Mouse (Mus musculus): ENCODE measurements around the gene Zfp143.
A peak's percentile ranks its signal among the peaks of the same experiment; 100 is the strongest.
"Not testable (repeated sequence)": the region's sequence is repeated elsewhere in the genome, so short reads cannot be mapped to it uniquely, and the experiment has no call there.

Zfp143 gene

DNA sequence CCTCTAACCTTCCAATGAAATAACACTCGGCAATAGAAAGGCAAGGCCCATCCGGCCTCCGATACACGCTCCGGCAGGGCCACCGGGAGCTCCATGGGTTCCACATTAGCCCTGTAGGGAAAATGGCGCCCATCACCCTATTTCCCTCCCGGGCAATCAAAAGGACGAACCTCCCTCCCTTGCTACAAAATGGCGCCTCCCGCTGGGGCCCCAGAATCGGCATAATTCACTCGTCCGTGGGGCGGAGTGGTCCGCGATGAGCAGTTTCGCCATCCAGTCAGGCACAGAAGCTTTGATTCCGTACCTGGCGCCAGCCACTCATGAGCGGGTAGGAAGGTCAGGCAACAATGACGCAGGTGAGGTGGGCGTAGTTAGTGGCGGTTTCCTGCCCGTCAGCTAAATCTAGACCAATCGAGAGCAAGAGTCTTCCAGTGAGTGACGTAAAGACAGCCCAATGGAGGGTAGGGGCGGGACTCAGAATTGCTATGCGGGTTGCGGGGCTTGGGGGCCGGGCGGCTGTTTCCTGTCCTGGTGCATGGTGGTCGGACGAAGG lies at the start of gene Zfp143:
TSS of gene Zfp143 (plus strand) at position 19 of the 553 bp plus-strand sequence.
- peak; percentile 99 to 100 for DNase-seq

DNA sequence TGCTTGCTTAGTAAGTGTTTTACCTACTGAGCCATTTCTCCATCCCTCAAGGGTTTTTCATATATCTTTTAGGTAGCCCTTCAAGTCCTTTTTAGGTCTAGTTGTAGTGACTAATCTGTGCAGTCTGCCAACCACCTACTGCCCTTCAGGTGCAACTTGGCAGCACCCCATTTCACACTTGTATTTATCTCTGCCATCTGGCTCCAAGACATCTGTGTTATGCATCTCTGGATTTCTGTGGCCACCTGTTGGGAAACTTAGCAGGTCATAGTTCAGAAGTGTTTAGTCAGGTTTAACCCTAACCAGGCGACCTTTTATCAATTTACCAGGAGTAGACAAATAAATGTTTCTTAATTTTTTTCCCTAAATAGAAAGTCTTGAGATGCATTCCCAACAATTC lies 49.6 kb upstream of the Zfp143 start:
- DNase-seq: no peak

DNA sequence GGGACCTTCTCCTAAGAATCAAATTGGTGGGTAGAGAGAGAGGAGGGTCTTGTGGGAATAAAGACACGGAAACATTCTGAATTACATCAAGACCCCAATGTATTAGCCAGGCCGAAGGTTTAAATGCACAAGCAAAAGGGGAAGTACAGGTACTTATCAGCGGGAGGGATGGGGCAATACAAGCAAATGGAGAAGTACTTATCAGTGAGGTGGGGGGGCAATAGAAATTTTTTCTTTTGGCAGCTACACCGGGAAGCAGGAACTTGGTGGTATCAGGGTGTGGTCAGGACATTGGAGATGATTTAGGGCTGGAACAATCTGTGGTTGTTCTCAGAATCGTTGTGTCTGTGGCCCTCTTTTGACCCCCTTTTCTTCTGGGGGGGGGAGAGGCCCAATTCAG lies 46.7 kb upstream of the Zfp143 start:
- no peak for DNase-seq

DNA sequence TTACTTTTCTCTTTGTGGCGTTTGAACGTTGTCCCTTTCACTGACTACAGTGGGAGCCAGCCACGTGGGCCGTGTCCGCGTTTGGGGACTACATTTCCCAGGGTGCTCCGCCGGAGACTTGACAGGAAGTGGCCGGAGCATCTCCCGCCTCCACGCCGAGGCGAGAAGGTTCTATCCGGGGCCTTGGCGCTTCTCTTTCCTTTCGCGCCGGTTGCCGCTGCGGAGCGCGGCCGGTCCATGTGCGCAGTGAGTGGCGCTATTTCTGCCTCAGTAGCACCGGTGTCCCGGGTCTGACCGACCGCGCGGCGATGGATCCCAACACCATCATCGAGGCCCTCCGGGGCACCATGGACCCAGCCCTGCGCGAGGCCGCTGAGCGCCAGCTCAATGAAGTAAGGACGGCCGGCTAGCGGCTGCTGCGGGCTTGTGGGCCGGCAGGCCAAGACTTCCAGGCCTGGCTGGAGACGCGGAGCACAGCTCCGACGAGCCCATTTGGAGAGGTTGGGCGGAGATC lies 42.8 kb upstream of the Zfp143 start, which contains the start of gene Ipo7:
TSS of gene Ipo7 (plus strand) at position 158 of the 514 bp plus-strand sequence.
- DNase-seq: peak; percentile 88 to 89

DNA sequence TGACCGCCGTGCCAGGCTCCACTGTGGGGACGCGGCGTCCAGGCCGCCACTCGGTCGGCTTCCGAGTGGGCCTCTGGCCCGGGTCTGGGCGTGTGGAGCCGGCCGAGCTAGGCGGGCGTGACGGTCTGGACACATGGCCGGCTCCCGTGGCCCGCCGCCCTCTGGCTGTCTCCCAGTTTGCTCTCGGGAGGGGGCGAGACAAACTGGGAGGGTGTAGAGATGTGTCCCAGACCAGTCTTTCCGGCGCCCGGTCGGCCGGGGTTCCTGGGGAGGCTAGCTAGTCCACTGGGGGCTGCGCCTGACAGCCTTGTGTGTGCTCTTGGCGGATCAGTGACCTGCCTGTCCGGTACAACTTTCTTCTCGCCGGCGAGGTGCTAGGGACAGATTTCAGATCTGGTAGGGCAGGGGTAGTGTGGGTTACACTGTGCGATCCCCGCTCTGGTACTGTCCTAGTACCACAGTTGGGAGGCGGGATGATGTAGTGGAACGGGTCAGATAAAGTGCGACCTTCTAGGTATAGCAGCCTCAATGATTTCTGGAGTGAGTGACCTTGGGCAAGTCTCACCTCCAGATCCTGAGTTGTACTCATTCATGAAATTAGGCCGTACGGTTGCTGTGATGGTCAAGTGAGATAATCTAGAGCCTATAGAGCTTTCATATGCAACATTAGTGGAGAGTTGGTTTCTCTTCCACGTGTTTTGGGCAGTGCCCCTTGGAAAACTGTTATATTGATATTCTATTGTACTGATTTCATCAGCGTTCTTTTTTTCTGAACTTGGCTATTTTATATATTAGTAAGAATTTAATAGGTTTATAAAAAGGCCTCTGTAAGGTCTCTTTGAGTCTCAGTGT lies 42.2 kb upstream of the Zfp143 start:
- peak; percentile 33 to 36 for DNase-seq

DNA sequence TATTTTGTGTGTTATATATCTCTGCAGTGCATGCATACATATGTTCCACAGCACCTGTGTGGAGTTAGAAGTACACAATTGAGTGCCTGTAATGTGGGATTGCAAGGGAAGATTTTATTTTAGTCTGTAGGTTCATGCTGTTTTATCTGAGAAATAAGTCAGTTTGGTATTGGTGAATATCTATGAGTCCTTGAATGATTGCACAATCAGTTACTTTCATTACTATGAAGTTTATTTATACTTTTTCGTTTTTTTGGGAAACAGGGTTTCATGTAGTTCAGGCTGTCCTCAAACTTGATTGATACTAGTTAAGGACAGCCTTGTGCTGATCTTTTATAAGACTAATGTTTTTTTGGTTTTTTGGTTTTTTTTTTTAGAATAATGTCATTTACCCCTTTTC lies 37.5 kb upstream of the Zfp143 start:
- no peak for DNase-seq

DNA sequence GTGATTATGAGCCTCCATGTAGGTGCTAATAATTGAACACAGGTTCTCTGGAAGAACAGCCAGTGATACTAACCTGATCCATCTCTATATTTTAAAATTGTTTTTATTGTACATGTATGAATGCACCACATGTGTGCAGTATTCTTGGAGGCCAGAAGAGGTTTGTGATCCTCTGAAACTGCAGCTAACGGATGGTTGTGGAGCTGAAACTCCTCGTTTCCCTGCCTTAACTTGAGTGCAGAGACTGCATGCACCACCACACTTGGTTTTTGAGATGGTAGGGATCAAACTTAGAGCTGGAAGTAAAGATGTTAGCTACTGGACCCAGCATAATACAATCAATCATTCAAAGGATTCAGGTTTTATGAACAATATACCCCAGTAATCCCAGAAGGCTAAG lies 34.4 kb upstream of the Zfp143 start:
- DNase-seq: no peak

DNA sequence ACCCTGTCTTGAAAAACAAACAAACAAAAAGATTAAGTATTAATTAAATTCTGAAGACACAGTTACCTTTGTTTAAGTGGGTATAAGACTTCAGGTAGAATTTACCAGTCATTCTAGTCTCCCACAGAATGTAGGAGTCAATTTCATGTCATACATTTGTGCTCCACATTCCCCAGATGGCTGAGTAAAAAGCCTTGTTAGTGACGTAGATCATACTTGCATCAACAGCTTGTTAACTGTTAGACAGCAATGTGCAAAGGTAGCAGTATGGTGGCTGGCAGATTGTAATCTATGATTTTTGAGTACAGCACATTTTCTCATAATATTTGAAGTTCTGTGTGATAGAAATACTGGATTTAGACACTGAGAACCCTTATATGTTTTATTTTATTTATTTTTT lies 32.2 kb upstream of the Zfp143 start:
- no peak for DNase-seq

DNA sequence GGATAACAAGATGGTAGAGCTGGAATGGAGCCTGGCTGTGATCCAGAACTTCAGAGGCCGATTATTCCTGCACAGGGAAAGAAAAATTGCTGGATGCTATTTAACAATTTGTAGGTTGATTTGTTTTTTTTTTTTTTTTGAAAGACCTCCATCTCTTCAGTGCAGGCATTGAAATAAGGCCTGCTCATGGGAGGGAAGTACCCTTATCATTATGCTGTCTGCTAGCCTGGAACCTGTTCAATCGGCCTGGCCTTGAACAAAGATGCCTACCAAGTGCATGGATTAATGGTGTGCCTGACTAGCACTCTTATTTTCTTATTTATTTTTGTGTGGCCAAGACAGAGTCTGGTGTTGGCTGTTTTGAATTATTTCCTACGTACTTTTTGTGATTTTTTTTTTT lies 30.7 kb upstream of the Zfp143 start:
- no peak for DNase-seq

DNA sequence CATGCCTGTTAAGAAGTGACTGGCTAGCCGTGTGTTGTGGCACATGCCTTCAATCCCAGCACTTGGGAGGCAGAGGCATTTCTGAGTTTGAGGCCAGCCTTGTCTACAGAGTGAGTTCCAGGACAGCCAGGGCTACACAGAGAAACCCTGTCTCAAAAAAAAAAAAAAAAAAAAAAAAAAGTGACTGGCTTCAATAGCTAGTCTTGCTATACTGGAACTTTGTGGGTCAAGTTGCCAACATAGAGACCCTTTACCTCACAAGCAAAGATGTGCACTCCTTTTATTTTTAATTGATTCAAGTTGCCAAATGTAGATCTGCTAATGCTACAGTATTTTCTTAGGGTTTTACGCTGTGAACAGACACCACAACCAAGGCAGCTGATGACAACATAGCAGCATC lies 3.3 kb upstream of the Zfp143 start:
- not testable (repeated sequence) for DNase-seq

DNA sequence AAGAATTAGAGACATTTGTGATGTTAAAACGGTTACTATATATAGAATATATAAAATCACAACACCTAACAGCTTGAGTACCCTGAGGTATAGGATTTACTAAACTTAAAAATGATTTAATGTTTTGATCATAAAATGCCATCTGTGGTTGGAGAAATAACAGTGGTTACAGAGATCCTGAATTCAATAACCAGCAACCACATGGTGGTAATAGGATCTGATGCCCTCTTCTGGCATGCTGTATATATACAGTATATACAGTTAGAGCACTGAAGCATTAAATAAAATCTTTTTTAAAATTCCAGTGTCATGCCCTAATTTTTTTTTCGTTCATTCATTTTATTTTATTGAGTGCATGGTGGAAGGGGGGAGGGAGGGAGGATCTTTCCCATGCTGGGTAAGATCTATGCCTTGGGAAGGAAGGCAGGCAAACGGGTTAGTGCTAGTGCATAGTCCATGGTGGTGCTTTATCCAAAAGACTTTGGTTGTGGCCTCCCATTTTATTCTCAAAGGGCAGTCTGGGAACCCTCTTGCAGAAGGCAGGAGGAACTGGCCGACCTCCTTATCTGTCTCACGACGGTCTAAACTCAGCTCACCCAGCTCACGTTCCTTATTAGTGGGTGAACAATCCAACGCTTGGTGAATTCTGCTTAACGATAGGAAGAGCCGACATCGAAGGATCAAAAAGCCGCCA lies 1.8 kb upstream of the Zfp143 start:
- no peak for DNase-seq

DNA sequence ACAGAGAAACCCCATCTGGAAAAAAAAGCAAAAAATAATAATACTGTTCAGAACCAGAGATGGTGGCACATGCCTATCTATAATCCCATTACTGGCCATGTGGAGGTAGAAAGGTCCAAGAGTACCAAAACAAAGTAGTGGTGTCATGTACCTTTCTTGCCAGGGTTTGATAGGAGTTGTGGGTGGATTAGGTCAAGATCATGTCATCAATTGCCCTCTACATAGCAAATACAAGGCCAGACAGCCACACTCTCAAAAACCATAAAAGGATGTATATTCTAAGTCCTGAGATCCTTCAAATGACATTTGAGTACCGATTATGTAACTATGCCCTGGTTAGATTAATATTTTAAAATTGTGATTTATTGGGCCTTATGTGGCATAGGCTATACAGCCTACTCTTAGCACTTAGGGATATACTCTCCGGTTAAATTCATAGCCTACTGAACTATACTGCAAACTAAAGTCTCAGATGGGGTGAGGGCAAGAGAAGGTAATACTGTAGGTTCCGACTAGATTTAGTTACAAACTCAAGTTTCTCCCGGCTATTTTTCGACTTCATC lies 830 bp upstream of the Zfp143 start:
- DNase-seq: no peak

DNA sequence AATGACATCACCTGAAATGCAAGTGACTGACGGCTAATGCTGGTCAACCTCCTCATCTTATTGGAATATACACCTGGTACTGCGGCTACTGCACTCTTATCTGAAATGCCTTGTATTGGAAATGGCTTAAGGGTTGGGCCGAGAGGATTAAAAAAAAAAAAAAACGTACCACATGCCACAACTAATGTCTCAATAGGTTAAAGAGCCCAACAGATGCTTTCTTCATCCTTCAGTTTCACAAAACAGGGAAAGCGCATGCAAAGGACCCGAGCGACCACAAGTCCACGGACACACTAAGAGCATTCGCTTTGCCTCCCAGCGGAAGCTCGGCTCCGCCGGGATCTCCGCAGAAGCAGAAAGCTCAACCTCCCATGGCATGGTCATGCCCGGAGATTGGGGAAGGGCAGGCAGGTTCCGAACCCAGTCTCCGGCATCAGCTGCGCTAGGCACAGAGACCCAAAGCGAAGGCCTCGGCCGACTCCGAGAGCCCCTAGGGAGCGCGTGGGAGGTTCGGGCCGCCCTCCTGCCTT lies 283 bp upstream of the Zfp143 start:
- no peak for DNase-seq

DNA sequence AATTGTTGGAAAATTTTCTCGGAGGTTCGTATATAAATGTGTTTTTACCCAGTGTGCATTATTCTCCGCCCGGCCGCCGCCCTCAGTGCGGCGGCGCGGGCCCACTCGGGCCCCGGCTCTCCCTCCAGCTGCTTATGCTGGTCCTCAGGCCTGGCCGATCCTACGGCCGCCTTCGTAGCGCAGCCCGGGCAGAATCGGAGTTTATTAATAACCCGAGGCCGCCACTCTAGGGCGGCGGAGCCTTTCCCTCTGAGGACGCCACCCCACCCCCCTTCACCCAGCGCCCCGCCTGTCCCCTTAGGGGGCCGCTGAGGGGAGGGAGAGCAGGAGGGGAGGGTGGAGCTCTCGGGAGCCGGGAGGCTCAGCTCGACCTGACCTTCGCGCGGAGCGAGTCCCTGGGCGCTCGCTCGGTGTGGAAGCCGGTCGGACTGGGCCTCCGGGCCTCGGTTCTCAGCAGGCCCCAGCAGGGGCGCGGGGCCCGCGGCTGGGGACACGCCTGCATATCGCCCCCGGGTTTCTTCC lies 796 bp downstream of the Zfp143 start:
- peak; percentile 82 to 84 for DNase-seq

DNA sequence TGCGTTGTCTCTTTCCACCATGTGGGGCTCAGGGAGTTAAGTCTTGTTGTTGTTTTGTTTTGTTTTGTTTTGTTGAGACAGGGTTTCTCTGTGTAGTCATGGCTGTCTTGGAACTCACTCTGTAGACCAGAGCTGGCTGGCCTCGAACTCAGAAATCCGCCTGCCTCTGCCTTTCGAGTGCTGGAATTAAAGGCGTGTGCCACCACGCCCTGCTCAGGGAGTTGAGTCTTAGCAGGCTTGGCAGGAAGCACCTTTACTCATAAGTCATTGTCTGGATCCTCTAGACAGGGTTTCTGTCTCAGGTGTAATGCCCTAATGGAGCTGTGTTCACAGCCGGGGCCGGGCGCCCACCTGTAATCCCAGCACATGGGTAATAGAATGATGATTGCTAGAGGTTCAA lies 2.7 kb downstream of the Zfp143 start:
- no peak for DNase-seq

DNA sequence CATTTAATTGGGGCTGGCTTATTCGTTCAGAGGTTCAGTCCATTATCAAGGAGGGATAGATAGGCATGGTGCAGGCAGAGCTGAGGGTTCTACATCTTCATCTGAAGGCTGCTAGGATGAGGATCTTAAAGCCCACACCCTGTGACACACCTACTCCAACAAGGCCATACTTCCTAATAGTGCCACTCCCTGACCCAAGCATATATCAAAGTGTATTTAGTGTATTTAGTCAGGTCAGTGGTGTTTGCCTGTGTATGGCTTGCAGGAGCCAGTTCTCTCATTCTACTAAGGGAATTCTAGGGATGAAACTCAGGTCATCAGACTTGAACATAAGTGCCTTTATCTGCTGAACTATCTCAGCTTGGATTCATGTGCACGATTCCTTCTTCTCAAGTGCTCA lies 8.1 kb downstream of the Zfp143 start:
- no peak for DNase-seq

DNA sequence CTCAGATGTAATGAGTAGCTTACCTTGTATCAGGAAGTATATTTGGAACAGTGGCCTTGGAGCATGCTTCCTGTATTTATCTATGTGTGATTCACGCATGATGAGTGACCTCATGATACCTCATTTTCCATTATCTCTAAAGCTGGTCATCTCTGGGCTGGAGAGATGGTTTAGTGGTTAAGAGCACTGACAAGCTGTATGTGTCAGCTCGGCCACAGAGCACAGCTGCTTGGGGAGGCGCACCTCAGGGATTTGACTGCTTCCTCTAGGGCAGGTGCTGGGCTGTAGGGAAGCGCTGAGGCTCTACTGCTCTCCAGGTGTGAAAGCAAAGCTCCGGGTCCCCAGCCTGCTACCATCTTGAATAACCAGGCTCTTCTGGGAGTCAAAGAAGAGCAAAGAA lies 17.2 kb downstream of the Zfp143 start:
- no peak for DNase-seq

DNA sequence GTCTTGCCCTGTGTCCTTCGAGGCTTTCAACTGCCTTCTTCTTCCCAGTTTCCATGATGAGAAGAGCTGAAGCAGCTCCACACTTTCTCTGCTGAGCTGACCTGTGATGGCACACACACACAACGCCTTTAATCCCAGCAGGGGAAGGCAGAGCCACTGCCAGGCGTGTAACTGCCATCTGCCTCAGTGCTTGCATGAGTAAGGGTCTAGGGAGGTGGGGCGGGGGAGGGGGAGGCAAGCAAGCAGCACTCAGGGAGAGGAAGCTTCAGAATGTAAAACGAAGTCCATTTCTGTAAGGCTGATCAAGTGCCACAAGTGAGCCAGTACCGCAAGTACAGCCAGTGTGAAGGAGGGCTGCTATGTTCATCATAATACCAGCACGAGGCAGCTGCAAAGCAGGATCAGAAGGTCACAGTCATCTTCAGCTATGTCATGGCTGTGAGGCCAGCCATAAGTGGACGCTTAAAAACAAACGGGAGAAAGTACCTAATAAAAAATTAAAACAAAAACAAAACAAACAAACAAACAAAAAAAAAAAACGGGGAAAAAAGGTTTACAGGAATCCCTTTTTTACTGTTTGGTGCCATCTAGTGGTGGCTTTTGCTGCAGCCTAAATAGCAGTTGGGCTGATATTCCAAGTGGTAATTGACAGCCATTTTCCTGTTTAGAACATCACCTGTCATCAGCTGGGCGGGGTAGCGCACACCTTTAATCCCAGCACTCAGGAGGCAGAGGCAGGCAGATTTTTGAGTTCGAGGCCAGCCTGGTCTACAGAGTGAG lies 22.6 kb downstream of the Zfp143 start:
- no peak for DNase-seq

DNA sequence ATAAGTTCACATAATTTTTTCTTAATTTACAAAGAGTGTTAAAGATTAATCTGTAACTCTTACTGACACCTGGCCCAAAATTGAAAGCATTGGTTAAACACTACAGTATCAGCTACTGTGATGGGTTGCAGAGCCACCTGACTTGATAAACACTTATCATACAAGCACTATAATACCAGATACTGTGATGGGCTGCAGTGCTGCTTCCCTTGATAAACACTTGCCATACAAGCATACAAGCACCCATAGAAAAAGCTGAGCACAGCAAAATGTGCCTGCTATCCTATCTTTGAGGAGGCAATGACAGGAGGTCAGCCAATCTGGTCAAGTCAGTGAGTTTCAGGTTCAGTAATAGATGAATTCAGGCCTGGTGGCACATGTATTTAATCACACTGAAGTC lies 24.2 kb downstream of the Zfp143 start:
- no peak for DNase-seq

DNA sequence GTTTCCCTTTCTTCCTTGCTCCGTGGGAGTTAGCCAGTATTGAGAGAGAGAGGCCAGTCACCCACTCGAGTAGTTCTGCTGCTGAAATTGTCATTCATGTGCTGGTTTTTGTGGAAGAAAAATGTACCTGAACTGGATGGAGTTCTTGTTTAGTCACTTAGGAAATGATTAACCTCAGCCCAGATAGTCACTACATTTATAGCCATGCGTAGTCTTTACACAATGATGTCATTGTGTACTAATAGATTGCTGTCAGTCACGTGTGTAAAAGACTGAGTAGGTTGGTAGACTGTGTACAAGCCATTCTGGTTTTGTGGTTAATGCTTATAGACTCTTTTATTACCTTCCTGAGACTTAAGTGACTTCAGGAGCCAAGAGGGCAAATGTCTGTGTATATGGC lies 26.9 kb downstream of the Zfp143 start:
- no peak for DNase-seq

DNA sequence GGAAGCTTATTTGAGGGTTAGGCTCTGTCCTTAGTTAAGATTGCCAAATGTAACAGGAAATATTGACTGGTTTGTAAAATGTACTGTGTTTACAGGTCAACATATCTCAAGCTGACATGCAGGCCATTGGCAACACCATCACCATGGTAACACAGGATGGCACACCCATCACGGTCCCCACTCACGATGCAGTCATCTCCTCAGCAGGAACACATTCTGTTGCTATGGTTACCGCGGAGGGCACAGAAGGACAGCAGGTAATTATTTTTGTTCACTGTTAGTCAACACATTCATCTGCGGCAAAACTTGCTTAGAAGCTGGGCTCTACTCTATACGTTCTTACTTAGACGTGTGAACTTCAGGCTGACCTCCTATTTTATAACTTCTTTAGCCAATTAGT lies 30.7 kb downstream of the Zfp143 start:
- no peak for DNase-seq

DNA sequence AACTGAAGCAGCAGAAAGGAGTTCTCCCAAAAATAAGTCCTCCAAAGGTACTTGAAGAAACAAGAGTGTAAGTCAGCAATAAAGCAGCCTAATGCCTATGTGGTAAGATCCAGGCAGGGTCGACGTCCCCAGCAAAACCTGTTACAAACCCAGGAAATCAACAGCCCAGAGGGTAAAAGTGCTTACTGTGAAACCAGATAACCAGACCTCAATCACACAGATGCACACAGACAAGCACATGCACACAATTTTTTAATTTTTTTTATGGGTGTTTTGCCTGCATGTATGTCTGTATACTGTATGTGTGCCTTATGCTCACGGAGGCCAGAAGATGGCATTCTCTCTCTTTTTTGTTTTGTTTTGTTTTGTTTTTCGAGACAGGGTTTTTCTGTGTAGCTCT lies 35.3 kb downstream of the Zfp143 start:
- DNase-seq: no peak

Measured in thymus, adult 18-20 months (tissue).